Mouse (Mus musculus): Measurements from ENCODE around the gene Pglyrp2. TPM values are rescaled to one million over a fixed set of nuclear protein-coding genes. Genes with fewer than 3 reads are reported as not detected.

Gene Pglyrp2
- total RNA-seq, 2 experiments from 2014 or later: not detected

DNA sequence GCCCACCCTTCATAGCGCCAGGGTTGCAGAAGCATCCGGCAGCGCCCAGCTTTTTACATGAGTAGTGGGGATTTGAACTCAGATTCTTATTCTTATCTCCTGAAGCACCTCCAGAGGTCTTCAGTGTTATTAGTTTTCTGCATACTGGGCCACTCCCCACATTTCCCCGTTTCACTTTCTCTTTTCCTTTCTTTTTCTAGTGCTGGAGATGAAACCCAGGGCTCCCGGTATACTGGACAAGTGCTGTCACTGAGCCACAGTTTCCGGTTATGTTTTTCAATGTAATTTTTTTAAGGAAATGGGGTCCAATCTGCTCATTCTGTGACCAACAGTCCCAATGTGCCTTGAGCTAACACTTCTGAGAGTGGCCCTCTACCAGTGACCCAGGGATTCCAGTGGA, 12.1 kb downstream of the Pglyrp2 start:
- DNase-seq (ENCODE audit: extremely low spot score in 1 of 2, low spot score in 2 of 2): no peak
- intact Hi-C loops (cut with DNase I): no loop called here

DNA sequence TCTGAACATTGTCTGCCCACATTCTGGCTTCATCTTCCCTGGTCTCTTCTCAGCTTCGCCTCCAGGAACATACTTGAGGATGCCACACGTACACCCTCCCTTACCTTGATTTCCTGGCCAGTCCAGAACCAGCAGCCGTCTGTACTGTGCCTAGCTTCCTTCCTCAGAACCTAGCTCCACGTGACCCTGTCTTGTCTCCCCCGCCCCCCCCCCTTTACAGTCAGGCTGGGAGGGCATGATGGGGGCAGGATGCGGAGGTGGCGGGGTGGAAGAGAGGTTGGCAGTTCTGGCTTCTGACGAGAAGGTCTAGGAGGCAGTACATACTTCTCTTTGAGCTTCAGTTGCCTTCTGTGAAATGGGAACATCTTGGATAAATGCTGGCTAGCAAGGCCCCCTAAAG, 20.6 kb downstream of the Pglyrp2 start, which contains the start of gene Rasal3:
TSS of gene Rasal3 (minus strand) at position 167 of the 400 bp plus-strand sequence.
- DNase-seq (ENCODE audit: extremely low spot score in 1 of 2, low spot score in 2 of 2): no peak
- intact Hi-C loops (cut with DNase I): no loop called here

DNA sequence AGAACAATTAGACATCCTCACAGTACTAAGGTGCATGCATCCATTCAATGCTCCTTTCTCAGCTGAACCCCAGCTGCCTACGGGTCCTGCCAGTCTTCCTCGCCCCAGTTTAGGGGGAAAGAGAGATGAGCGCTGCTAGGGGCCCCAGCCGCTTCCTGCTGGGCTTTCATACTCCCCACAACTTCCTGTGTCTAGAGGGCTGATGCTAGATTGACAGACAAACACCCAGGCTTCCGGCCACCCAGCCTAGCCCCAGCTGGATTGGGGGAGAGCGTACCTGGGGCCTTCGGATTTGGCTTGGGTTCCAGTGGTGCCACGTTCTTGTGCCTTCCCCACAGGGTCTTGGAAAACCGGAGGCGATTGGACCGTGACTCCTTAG, 21.2 kb downstream of the Pglyrp2 start:
- intact Hi-C loops (cut with DNase I): no loop called here
- no peak for DNase-seq (ENCODE audit: extremely low spot score in 1 of 2, low spot score in 2 of 2)

DNA sequence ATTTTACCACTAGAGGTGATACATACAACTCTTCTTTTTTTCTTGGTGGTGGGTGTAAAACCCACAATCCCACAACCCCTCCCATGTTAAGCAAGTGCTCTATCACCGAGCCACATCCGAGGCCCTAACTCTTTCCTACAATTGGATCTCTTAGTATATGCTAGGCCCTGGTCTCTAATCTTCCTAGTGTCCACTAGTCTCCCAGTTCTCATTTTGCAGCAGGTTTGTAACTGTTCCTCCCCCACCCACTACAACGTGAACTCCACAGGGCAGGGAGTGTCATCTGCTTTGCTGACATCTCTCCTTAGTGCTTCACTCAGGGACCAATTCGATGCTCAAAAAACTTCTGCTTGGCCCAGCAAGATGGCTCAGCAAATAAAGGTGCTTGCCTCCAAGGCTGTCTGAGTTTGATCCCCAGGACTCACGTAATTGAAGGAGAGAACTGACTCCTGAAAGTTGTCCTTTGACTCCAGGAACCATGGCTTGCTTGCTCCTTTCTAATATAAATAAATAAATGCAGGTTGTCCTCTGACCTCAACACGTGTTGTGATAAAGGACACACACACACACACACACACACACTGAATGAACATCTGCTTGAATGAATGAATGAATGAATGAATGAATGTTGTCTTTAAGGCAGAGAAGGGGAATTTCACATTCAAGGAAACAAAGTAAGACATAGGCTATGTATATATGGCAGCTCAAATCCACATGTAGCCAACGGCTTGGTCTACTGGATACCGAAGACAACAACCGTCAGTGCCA, 21.8 kb downstream of the Pglyrp2 start:
- intact Hi-C loops (cut with DNase I): no loop called here
- DNase-seq (ENCODE audit: extremely low spot score in 1 of 2, low spot score in 2 of 2): no peak

DNA sequence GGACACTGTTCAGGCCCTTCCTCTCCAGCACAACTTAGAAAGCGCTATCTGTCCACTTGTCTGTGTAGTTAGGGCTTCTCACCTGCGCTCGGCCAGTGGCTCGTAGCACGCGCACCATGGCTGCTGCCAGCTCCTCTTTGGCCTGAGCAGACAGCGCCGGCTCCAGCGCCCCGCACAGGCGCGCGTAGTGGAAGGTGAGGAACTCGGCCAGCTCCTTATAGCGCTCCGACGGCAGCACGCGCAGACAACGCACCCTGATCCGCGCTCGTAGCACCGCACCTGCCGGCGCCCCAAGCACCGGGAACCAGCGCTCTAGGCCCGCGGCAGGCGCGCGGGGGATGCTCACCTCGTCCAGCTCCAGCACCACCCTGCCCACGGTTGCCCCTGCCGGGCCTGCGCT, 27.7 kb downstream of the Pglyrp2 start:
- DNase-seq (ENCODE audit: extremely low spot score in 1 of 2, low spot score in 2 of 2): no peak
- intact Hi-C loops (cut with DNase I): no loop called here

DNA sequence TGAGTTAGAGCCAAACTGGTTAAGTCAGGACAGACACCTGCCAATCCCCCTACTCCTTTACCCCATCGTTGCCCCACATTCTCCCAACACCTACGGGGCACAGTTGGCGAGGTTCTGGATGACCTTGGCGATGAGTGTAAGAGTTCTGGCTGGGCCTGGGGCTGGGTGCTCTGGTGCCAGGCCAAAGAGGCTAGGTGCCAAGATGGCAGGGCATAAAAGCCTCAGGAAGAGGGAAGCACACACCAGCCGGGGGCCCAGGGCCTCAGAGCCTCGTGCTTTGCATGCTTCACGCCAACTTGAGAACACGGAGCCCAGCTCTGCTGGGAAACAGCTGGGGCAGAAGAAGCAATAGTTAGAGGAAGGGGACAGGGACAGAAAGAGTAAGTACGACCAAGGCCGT, 30.0 kb downstream of the Pglyrp2 start:
- no peak for DNase-seq (ENCODE audit: extremely low spot score in 1 of 2, low spot score in 2 of 2)
- intact Hi-C loops (cut with DNase I): no loop called here

DNA sequence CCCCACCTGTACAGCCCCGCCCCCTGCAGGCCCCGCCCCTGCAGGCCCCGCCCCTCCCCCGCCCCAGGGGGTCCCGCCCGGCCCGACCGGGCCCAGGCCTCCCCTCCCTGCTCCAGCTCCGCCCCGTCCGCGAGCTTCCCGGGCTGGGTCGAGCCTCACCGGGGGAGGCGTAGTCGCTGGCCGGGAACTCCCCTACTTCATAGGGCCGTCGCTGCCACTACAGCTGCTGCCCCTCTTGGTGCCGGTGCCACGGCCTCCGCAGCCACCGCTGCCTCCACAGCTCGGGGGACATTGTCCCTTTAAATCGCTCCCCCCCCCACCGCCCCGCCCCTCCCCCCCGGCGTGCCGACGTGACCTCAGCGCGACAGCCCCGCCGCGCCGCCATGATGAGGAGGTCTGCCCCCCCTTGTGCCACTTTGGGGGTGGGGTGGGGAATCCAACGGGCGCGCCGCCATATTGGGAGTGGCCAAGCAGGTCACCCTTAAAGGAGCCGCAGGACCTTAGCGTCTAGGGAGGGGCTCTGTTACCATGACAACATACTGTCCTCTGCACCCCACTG, 34.8 kb downstream of the Pglyrp2 start, which contains the start of gene Wiz:
TSS of gene Wiz (minus strand) at position 339 of the 559 bp plus-strand sequence.
- peak; percentile 91 to 97 for DNase-seq (ENCODE audit: extremely low spot score in 1 of 2, low spot score in 2 of 2)
- intact Hi-C loops (cut with DNase I): loop anchor here (5.0 kb wide), 1 partner anchor 108 kb away; no protein-coding TSS in a partner anchor

DNA sequence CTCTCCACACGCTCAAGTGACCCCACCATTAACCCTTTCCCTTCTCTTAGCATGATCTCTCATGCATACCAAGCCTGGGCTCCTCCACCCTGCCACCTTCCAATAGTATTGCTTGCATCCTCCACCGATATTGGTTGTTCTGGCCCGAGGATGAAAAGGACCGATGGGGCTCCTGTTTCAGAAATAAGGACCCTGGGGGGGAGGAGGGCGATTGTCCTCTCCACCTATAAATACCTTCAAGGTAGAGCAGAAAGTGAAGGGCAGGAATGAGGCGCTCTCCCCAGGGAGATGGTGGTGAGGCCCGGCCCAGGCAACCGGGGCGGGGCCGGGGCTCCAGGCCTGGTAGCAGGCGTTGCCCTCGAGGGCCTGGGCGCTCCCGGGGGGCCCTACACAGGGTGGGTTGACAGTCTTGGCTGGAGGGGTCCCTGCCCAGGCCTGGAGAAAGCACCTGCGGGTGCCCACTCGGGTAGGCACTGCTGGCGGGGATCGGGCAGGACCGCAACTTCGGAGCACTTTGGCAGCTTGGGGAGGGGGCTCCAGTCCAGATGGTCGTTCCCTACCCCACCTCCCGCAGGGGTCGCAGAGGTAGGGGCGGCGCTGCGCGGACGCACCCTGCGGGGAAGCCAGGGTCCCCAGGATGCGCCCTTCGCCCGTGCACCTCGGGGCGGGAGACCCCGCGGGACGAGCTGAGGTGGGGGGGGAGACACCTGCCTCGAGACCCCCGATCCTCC, 35.4 kb downstream of the Pglyrp2 start:
- intact Hi-C loops (cut with DNase I): loop anchor here (5.0 kb wide), 1 partner anchor 109 kb away; no protein-coding TSS in a partner anchor
- no peak for DNase-seq (ENCODE audit: extremely low spot score in 1 of 2, low spot score in 2 of 2)

DNA sequence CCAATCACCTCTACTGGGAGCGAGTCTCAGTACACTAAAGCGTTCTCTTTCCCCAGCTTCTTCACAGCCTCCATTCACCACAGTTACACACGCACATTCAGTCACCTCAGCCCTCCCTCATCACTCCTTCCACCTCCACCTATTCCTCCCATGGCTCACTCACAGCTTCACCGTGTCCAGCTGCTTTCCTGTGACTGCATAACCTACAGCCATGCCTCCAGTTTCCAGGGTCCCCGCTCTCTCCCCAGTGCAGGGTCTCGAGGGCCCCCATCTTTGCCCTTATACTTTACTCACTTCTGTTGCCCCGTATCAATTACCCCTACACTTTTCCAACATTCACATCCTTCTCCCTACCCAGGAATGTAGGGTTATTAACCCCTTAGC, 36.0 kb downstream of the Pglyrp2 start:
- DNase-seq (ENCODE audit: extremely low spot score in 1 of 2, low spot score in 2 of 2): no peak
- intact Hi-C loops (cut with DNase I): loop anchor here (5.0 kb wide), 1 partner anchor 109 kb away; no protein-coding TSS in a partner anchor

DNA sequence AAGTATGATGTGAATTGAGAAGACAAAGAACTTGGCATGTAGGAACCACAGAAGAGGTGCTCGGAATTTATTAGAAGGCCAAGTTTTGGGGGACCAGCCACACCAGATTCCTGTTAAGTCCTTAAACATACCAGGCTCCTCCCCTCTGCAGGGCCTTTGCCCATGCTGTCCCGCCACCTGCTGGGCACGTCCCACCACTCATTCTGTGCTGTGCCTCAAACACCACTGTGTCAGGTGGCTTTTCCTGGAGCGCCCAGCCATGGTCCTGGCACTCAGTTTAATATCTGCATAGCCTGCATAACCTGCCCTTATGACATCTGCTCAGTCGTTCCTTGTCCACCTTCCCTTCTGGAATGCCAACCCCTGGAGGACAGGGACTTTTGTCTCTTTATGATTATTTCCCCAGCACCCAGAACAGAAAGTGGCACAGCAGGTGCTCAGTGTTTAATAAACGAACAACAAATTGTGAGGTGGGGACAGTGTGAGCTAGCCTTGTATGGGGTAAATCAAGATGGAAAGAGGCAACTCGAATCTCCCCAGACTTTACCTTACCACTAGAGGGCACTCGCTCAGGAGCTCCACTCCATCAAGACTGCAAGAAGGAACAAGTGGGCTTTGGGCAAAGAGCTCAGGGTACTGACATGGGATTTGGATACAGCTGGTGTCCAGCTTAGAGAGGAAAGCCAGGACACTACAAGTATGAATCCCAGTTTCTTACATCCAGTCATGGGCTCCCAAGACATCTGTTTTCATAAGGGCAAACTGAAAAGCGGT, 37.1 kb downstream of the Pglyrp2 start:
- DNase-seq (ENCODE audit: extremely low spot score in 1 of 2, low spot score in 2 of 2): no peak
- intact Hi-C loops (cut with DNase I): loop anchor here (5.0 kb wide), 1 partner anchor 110 kb away; no protein-coding TSS in a partner anchor

DNA sequence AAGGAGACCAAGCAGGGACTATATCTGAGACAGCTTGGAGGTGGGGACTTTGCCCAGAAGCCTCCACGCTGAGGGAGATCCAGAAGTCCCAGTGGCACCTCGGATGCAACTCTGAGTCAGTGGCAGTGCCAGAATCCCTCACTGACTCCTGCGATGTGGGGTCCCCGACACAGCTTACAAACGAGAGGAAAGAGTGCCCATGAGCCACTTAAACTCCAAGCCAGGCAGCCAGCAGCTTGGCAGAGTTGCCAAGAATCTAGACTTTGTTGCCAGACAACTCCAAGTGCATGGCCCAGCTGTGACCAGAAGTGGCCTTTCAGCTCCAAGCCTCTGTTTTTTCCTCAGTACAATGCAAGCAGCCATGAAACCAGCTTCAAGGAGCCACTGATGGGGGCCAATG, 40.3 kb downstream of the Pglyrp2 start:
- intact Hi-C loops (cut with DNase I): no loop called here
- no peak for DNase-seq (ENCODE audit: extremely low spot score in 1 of 2, low spot score in 2 of 2)

DNA sequence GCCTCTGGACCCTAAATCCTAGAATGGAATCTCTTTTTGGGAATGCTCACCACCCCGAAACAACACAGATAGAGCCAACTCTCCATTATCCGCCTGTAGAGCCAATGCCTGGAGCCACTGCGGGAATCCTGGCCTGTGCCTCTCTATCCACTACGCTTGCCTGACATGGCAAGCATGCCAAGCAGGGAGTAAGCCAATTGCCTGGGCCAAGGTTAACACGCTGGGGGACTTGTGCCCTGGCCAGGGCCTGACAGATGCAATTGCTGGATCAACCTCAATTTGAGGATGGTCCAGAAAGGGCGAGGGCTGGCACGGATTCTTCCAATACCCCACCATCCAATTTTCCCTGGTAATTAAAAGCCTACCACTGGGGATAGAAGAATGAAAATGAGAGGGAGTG, 41.4 kb downstream of the Pglyrp2 start:
- no peak for DNase-seq (ENCODE audit: extremely low spot score in 1 of 2, low spot score in 2 of 2)
- intact Hi-C loops (cut with DNase I): no loop called here

DNA sequence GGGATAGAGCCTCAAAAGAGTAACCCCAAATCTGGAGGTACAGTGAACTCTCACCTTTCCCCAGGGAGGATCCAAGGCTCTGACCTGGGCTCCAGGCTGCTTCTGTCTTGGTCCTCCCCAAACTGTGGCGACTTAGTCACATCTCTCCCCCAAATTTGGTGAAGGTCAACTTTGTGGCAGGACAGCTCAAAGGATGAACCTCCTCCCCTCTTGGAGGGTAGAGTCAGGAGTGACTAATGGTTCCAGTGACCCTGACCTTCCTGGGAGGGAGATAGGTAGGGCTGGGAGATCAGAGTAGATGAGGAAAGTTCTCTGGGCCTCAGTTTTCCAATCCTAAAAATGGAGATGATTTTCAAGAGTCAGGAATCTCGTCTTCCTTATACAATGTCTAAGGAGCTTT, 45.2 kb downstream of the Pglyrp2 start:
- DNase-seq (ENCODE audit: extremely low spot score in 1 of 2, low spot score in 2 of 2): no peak
- intact Hi-C loops (cut with DNase I): no loop called here

DNA sequence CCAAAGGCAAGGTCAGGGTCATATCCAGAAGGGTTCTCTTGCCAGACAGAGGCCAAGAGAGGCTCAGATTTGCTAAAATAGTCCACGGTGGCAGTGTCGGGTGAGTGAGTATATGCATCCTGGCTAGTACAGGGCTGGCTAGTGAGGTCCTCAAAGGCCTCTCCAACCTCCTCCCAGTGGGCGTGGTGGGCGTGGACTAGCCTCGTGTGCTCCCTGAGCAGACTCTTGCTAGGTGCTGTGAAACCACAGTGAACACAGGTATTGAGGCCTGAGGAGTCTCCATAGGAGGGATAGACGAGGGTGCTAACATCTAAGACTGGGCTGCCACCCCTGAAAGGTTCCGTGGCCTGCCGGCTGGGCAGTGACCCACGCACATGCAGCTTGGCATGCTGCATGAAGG, 46.8 kb downstream of the Pglyrp2 start:
- DNase-seq (ENCODE audit: extremely low spot score in 1 of 2, low spot score in 2 of 2): no peak
- intact Hi-C loops (cut with DNase I): no loop called here

DNA sequence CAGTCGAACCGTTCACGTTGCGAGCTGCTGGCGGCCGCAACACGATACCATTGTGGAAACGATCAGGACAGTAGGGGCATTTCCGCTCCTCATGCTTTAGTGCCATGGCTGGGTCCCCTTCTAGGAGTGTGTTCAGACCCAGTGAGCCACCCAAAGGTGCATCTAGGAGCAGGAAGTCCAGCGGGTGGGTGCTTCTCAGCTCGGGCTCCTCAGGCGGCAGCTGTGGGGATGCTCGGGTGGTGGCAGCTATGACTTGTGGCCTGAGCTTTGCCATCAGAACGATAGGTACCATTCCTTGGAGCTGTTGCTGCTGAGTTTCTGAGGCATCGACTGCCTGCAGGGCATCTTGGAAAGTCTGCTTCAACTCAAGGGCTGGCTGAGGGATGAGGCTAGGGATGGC, 47.5 kb downstream of the Pglyrp2 start:
- intact Hi-C loops (cut with DNase I): no loop called here
- DNase-seq (ENCODE audit: extremely low spot score in 1 of 2, low spot score in 2 of 2): no peak

DNA sequence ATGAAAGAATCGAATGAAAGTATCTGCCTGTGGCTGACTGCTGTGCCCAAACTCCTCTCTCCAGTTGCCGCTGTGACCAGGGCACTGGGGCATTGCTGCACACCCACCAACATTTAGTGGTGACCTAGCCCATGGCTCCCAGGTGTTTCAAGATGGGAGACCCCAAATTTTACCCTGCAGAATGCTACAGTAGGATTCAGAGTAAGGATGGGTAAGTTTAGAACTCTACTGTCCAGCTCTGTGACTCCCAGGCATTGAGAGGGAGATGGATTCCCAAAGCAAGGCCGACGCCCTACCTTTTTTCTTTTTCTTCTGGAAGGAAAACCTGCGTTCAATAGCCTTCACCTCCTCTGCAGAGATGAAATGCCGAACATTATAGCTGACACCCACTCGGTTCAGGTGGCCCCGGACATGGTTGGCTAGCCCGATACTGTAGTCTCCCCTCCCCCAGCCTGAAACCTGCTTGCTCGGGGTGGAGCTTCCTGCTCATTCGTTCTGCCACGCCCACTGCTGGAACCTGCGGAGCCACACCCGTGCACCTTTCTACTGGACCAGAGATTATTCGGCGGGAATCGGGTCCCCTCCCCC, 54.9 kb downstream of the Pglyrp2 start:
- DNase-seq (ENCODE audit: extremely low spot score in 1 of 2, low spot score in 2 of 2): no peak
- intact Hi-C loops (cut with DNase I): no loop called here

DNA sequence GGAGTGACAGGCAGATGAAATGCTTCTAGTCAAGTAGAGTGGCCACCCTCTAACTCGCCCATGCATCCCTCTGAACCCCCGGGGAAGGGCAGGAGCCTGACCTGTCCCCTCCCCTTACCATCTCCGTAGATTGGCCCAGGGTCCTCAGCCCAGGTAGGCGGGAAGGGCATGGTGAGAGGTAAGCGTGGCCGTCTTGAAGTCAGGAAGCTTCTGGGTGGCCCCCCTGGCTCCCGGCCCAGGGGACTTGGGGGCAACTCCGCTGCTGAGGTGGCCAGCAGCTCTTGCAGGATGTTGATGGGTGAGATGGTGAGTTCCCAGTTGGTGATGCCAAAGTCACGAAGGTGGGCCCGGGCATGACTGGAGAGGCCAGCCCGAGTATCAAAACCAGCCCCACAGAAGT, 56.3 kb downstream of the Pglyrp2 start:
- DNase-seq (ENCODE audit: extremely low spot score in 1 of 2, low spot score in 2 of 2): no peak
- intact Hi-C loops (cut with DNase I): loop anchor here (2.0 kb wide), 1 partner anchor 13 kb away; no protein-coding TSS in a partner anchor

DNA sequence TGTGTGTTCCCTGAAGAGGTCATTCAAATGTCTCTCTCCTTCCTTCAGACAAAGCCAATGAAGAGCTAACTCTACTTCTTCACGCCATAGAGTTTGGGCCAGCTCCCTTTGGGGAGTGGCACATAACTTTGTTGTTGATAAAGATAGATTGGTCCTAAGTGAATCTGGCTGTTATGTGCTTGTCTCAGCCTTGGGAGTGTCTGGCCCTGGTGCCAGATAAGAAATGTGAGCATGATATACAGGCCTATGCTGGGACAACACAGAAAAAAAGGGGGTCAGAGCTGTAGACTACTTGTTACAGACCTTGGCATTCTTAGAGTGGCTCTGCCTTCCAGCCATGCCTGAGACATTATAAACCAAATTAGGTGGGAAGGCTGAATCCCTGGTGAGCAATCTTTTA, 58.7 kb downstream of the Pglyrp2 start:
- intact Hi-C loops (cut with DNase I): no loop called here
- DNase-seq (ENCODE audit: extremely low spot score in 1 of 2, low spot score in 2 of 2): no peak

DNA sequence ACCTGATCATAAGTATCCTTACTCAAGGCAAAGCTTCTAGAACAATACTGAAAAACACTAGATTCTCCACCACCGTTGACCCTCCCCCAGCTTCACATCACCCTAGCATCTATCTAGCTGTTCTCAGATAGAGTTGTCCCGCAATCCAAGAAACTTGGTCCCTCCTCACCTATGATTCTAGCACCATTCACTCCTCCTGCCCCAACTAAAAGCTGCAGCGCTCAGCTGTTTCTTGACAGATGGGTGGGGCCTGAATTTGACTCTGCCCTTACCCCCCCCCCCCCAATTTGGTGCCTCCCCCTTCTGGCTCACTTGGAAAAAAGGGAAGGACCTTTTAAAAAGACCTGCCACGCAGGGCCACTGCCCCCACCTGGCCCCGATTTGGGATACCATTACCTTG, 59.1 kb downstream of the Pglyrp2 start:
- intact Hi-C loops (cut with DNase I): no loop called here

More for the DNA sequence above, 59.1 kb downstream of the Pglyrp2 start:
- no peak for DNase-seq (ENCODE audit: extremely low spot score in 1 of 2, low spot score in 2 of 2)
